Mouse (Mus musculus) v-Abl transformed pro-B cells (cell line): ENCODE measurements at regions not wholly inside any gene's neighbourhood (a gene's known extent, or its start where the extent isn't known, plus 50 kb on each side); places are given as distances from the start of the nearest gene placed in this dataset.
"Not testable (repeated sequence)": the region's sequence is repeated elsewhere in the genome, so short reads cannot be mapped to it uniquely, and the experiment has no call there.

ENCODE experiments used
- in situ Hi-C, 2 experiments: fragments of 400-800 bp; cut with MboI; formaldehyde crosslinking; loops; one replicate each; pipeline ENCODE4 v1.15.1; 2025; ENCODE audit not compliant: unreplicated experiment in 2 of 2

DNA sequence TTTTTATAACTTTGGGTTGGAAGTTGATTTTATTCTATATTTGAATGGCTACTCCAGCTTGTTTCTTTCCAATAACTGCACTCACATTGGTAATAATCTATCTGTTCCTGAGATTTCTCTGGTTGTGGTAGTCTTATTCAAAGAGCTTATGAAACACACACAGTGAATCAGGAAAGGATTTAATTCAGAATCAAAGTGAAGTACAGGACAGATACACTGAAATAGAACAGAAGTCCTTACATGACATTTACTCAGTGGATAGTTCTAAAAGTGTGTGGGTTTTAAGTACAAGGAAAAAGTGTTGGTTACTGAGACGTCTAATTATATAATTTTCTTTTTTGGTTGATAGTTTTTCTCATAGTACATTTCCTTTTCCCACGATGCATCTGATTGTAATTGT is 859.7 kb downstream of the Rpia start:
- in situ Hi-C loops = no loop called here

DNA sequence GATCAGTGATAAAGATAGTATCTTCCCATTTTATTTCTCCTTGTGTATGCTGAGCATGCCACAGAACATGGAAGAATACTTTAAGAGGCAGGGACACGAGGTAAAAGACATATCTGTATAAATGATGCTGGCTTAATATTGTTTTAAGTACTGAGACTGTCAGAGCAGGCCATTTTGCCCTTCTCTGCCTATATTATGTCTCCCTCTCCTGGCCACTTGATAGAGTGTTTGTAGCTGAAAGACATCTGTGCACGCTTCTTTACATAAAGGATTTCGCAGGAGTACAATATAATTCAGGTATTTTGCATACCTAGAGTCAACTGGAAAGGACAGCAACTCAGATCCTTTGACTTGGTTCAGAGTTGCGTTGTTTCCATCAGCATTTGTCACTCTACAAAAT is 877.3 kb downstream of the Rpia start:
- in situ Hi-C loops = loop anchor here in 1 of 2 experiments (10.0 kb wide), 1 partner anchor 790 kb away; no protein-coding TSS in a partner anchor

DNA sequence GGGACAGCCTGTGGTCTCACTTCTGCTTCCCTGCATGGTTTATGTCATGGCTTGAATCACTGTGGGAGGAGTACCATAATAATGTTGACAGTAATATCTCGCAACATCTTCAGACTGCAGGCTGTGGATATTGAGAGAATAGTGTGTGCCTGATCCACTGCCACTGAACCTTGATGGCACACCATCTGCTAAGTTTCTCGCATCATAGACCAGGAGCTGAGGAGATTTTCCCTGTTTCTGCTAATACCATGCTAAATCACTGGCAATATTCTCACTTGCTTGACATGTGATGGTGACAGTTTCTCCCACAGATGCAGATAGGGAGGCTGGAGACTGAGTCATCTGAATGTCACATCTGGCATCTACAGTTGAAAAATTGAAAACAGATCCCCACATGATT is 912.7 kb downstream of the Rpia start:
- in situ Hi-C loops = no loop called here

DNA sequence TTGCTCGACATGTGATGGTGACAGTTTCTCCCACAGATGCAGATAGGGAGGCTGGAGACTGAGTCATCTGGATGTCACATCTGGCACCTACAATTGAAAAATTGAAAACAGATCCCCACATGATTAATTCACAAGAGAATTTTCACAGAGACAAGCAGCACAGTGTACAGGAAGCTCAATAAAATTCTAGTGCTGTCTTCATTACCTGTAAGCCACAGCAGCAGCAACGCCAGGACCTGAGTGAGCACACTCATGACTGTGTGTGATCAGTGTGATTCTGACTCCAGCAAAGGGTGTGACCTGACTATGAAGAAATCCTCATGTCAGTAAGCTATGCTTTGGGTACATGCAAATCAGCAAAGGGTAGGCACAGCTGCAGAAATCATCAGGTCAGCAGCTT is 933.4 kb downstream of the Rpia start:
- in situ Hi-C loops = not testable (repeated sequence)

DNA sequence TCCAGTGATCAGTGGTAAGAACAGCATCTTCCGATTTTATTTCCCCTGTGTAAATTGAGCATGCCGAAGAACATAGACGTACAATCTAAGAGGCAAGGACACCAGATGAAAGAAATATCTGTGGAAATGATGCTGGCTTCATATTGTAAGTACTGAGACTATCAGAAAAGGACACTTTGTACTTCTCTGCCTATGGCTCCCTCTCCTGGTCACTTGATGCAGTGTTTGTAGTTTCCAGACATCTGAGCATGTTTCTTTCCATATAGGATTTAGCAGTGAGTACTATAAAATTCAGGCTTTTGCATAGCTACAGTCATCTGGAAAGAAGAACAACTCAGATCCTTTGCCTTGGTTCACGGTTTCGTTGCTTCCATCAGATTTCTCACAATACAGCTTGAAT is 963.4 kb downstream of the Rpia start:
- in situ Hi-C loops = not testable (repeated sequence)

DNA sequence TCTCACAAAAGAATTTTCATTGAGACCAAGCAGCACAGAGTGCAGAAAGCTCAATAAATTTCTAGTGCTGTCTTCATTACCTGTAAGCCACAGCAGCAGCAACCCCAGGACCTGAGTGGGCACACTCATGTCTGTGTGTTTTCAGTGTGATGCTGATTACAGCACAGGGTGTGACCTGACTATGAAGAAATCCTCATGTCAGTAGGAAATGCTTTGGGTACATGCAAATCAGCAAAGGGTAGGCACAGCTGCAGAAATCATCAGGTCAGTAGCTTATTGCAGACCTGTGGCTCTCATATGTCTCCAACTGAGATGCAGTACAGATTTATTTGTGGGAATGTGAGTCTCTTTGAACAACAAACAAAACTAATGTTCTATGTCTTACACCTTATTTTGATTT is 977.1 kb downstream of the Rpia start:
- in situ Hi-C loops = loop anchor here in 1 of 2 experiments (10.0 kb wide), 1 partner anchor 890 kb away; no protein-coding TSS in a partner anchor

DNA sequence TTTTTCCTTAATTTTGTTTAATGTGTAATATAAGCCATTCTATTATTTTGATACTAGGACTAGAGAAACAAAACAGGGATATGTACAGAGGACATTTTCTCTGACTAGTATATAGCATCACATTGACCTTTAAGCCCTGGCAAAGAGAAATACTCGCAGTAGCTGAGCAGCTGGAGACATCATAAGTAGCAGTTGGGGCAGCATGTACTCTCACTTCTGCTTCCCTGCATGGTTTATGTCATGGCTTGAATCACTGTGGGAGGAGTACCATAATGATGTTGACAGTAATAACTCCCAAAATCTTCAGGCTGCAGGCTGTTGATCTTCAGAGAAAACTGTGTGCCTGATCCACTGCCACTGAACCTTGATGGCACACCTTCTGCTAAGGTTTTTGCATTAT is 977.7 kb downstream of the Rpia start:
- in situ Hi-C loops = loop anchor here in 1 of 2 experiments (10.0 kb wide), 1 partner anchor 890 kb away; no protein-coding TSS in a partner anchor

DNA sequence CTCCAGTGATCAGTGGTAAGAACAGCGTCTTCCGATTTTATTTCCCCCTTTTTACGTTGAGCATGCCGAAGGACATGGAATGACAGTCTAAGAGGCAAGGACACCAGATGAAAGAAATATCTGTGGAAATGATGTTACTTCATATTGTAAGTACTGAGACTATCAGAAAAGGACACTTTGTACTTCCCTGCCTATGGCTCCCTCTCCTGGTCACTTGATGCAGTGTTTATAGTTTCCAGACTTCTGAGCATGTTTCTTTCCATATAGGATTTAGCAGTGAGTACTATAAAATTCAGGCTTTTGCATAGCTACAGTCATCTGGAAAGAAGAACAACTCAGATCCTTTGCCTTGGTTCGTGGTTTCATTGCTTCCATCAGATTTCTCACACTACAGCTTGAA is 1011.7 kb downstream of the Rpia start:
- in situ Hi-C loops = not testable (repeated sequence)

DNA sequence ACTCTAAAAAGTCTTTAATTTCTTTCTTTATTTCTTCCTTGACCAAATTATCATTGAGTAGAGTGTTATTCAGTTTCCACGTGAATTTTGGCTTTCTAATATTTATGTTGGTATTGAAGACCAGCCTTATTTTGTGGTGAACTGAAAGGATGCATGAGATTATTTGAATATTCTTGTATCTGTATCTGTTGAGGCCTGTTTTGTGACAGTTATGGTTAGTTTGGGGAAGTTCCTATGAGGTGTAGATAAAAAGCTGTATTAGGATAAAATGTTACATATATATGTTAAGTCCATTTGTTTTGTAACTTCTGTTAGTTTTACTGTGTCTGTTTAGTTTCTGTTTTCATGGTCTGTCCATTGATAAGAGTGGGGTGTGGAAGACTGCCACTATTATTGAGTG is 1014.7 kb downstream of the Rpia start:
- in situ Hi-C loops = not testable (repeated sequence)

DNA sequence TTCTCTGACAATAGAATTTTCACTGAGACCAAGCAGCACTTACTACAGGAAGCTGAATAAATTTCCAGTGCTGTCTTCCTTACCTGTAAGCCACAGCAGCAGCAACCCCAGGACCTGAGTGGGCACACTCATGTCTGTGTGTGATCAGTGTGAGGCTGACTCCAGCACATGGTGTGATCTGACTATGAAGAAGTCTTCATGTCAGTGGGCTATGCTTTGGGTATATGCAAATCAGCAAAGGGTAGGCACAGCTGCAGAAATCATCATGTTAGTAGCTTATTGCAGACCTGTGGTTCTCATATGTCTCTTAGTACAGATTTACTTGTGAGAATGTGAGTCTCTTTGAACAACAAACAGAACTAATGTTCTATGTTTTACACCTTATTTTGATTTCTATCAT is 1027.2 kb downstream of the Rpia start:
- in situ Hi-C loops = loop anchor here in 1 of 2 experiments (10.0 kb wide), 1 partner anchor 1090 kb away; no protein-coding TSS in a partner anchor

DNA sequence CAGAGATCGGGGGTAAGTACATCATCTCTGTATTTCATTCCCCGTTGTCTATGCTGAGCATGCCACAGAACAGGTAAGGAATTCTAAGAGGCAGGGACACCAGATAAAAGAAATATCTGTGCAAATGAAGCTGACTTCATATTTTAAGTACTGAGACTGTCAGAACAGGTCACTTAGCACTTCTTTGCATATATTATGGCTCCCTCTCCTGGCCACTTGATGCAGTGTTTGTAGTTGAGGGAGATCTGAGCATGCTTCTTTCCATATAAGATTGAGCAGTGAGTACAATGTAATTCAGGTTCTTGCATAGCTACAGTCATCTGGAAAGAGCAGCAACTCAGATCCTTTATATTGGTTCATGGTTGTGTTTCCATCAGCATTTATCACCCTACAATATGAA is 1033.4 kb downstream of the Rpia start:
- in situ Hi-C loops = loop anchor here in 1 of 2 experiments (10.0 kb wide), 2 partner anchors 314 to 934 kb away; no protein-coding TSS in a partner anchor

DNA sequence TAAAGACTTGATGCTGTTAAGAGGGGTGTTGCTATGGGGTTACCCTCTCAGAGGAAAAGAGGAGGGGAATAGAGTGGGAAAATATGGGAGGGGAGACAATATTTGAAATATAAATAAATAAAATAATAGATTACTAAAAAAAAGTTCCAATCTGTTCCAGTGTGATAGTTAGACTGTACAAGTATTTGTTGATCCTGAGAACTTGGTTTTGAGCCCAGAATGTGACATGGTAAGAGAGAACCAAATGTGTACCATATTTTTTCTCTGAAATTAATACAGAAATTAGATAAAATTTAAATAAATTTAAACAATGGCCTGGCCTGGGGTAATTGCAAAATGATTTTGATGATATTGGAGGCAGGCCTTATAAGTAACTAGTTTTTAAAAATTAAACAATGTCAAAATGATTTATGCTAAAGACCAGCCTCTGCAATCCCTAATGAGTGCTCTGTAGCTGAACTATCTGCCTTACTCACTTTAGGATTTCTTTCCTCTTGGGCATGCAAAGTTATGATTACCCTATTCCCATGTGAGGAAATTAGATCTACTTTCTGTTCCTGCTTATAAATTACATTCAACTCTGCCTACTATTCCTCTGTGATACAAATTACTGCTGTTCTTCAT is 1052.9 kb downstream of the Rpia start:
- in situ Hi-C loops = loop anchor here (10.0 to 25.0 kb wide), 4 partner anchors 224 to 1227 kb away; no protein-coding TSS in a partner anchor

DNA sequence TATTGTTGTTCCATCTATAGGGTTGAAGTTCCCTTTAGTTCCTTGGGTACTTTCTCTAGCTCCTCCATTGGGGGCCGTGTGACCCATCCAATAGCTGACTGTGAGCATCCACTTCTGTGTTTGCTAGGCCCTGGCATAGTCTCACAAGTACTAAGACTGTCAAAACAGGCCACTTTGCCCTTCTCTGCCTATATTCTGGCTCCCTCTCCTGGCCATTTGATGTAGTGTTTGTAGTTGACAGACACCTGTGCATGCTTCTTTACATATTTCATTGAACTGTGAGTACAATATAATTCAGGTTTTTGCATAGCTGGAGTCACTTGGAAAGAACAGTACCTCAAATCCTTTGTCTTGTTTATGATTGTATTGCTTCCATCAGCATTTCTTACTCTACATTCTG is 1059.2 kb downstream of the Rpia start:
- in situ Hi-C loops = loop anchor here (5.0 to 25.0 kb wide), 5 partner anchors 218 to 1221 kb away; no protein-coding TSS in a partner anchor

DNA sequence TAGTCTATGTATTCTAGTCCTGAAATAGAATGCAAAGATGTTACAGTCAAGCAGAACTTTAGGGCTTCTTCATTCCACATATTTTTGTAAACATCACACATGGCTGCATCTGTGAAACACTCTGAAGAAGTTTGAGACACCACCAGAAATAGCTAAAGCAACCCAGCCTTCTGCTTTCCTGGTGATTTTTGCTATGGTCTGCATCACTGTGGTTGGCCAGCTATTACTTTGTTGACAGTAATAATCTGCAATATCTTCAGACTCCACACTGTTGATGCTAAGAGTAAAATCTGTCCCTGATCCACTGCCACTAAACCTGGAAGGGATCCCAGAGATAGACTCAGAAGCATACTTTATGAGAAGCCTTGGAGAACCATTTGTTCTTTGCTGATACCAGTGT is 1065.7 kb downstream of the Rpia start:
- in situ Hi-C loops = loop anchor here in 1 of 2 experiments (25.0 kb wide), 2 partner anchors 889 to 1214 kb away; no protein-coding TSS in a partner anchor

DNA sequence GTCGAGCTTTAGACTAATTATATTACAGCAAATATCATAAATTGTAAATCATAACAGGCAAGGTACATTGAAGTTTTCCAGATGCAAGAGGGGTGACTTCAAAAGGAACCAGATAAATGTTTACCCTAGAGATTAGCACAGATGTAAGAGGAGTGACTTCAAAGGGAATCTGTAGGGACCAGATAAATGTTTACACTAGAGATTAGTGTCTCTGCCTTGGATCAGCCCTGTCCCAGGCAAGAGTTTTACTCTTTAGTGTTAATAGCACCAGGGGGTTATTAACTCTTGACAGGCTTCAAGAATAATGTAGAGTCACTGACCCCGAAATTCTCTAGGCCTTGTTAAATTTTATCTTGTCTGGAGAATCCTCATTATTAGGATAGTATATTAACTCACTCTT is 1089.2 kb downstream of the Rpia start:
- in situ Hi-C loops = not testable (repeated sequence)

DNA sequence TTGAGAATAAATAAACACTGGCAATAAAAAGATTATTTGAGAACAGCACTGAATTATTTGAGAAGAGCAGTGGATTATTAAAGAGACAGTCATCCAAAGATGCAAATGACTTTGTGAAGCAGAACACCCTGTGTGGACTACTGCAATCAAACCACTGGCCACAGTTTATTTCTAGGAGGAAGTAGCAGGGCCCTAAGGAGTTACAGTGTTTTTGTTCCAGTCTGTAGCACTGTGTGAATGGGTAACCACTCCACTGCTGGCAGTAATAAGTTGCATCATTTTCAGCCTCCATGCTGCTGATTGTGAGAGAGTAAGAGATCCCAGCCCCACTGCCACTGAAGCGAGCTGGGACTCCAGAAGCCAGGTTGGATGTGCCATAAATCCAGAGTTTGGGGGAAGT is 1110.9 kb downstream of the Rpia start:
- in situ Hi-C loops = no loop called here

DNA sequence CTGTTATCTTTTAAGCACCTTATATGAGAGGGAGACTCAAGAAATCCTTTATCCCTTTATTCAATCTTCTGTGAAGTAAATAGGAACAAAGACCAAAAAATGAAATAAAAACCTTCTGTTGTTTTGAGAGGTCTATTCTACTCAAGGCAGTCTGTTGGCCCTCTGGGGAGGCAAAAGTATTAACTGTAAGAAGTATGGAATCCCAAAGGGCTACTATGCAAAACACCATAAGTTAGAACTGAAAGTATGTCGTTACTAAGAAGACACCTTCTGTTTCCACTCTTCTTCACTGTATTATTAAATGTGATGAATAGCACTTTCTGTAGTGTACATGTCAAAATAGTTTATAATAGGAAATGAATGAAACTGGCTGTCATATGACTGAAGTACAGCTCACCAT is 1129.6 kb downstream of the Rpia start:
- in situ Hi-C loops = not testable (repeated sequence)
